Mouse (Mus musculus): Measurements from ENCODE around the gene C1d. TPM values are rescaled to one million over a fixed set of nuclear protein-coding genes. Genes with fewer than 3 reads are reported as not detected.
A peak's percentile ranks its signal among the peaks of the same experiment; 100 is the strongest.
"Not testable (repeated sequence)": the region's sequence is repeated elsewhere in the genome, so short reads cannot be mapped to it uniquely, and the experiment has no call there.

C1d gene
- polyA plus RNA-seq (2012; rRNA removed), result 7.3 and 14.9 TPM in 2 replicates

DNA sequence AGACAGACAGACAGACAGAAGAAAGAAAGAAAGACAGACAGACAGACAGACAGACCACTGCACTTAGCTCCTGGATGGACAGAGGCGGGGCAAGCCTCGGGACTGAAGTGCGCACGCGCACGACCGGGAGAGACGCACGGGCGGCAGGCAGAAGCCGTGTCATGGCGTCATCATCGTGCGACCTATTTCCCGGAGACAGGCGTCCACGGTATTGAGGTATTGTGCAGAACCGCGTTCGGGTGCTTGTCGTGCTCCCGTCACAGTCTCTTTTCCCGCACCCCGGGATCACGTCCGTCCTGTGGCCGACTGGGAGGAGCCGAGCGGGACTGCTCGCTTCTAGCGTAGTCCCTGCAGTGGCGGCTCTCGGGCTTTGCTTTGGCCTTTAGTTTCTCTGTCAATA is at the start of gene C1d:
Gene C1d (plus strand): TSS at position 137 of the 400 bp plus-strand sequence.
- WGBS, result 0% methylated on average over 33 of the region's 33 CpGs
- Histone ChIP-seq H3K4me1 (ENCODE audit: control insufficient read depth, insufficient read depth, low read length) (no peaks in the 10 kb centered on the region; the same call in 1 of the 2 replicates), H3K4me3 (replicated peaks; ENCODE audit: extremely low read depth, low read depth, low read length) (peak within 1 kb of the TSS; percentile 82)
- TF ChIP-seq CTCF (IDR thresholded peaks at IDR 0.05; ENCODE audit: insufficient read depth, low read length) (no peak), POLR2A (IDR thresholded peaks at IDR 0.05; ENCODE audit: borderline replicate concordance, extremely low read depth, low read depth, low read length) (peak; percentile 91; the same call in 1 of the 2 replicates)
- DNase-seq, result peak; percentile 92

DNA sequence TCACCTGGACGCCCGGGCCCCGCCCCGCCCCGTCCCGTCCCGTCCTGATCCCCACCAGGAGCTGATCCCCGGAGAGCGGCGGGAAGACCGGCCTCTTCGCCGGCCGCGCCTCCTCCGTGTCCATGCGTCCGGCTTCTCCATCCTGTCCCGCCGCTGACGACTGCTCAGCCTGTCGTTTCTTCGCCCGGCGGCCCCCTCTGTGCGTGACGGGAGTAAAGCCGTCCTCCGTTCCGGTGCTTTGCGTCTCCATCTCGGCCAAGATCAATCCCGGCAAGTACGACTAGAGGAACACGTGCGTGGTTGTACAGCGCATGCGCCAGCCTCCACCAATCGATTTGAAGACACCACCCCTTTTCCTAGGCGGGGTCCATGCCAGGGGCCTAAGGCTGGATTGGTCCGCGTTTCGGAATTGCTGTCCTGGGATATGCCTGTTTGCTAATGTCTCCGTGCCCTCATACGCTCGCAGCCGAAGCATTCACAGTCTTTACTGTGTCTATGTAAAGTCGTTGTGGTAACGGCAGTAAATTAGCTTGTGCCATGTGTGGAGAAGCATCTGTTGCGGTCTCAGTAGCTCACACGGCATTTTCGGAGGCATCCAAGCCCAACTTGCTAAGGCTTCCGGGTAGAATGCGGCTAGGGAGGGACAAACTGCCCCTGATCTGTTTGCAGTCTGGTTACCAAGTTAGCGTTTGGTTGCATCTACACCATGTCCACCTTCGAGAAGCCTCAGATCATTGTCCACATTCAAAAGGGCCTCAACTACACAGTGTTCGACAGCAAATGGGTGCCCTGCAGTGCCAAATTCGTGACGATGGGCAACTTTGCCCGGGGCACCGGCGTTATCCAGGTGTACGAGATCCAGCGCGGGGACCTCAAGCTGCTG is 45.9 kb upstream of the C1d start, which contains the start of gene Pno1:
Gene Pno1 (minus strand): TSS at position 311 of the 883 bp plus-strand sequence.
- TF ChIP-seq CTCF (IDR thresholded peaks at IDR 0.05; ENCODE audit: insufficient read depth, low read length) (no peak), POLR2A (IDR thresholded peaks at IDR 0.05; ENCODE audit: borderline replicate concordance, extremely low read depth, low read depth, low read length) (peak; percentile 56; the same call in 1 of the 2 replicates)
- under 1% methylated on average over 65 of the region's 65 CpGs for WGBS
- peaks cover 4% of the 10 kb centered on the region; the same call in 1 of the 2 replicates for H3K4me1 ChIP-seq (ENCODE audit: control insufficient read depth, insufficient read depth, low read length)
- peak; percentile 95 for DNase-seq
- peak within 1 kb of the TSS; percentile 80 for H3K4me3 ChIP-seq (replicated peaks; ENCODE audit: extremely low read depth, low read depth, low read length)

- Histone ChIP-seq H3K4me3 (replicated peaks; ENCODE audit: extremely low read depth, low read depth, low read length) (peak overlapping the region; percentile 63), H3K4me1 (ENCODE audit: control insufficient read depth, insufficient read depth, low read length) (peaks cover 4% of the 10 kb centered on the region; the same call in 1 of the 2 replicates)
- no peak for DNase-seq
- WGBS, result under 1% methylated on average over 10 of the region's 10 CpGs
- TF ChIP-seq CTCF (IDR thresholded peaks at IDR 0.05; ENCODE audit: insufficient read depth, low read length), result no peak
- TF ChIP-seq POLR2A (IDR thresholded peaks at IDR 0.05; ENCODE audit: borderline replicate concordance, extremely low read depth, low read depth, low read length), result no peak
Measured at GRCm38 (mm10) chr11:17212141-17212495, 45.3 kb upstream of the C1d start.

DNA sequence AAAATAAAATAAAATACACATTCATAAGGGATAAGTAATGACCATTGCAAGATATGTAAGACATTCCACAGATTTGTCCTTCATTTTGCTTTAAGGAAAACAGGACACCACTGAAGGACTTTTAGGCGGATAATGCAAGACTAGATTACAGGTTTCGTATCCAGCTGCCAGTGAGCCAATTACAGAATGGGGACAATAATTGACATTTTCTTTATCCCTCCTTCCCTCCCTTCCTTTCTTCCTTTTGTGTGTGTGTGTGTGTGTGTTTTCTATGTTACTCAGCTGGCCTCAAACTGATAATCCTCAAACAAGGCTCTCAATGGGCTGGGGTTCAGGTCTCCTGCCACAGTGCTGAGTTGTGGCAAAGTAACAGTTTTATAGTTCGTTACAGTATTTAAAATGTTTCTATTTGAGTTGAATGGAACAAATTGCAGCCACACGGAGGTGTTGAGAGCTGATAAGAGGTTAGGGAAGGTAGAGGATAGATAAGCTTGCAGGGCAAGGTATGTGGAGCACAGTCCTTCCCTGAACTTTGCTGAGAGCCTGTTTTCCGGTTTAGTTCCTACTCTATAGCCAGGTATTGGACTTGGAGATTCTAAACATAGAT is 44.4 kb upstream of the C1d start:
- no peak for TF ChIP-seq CTCF (IDR thresholded peaks at IDR 0.05; ENCODE audit: insufficient read depth, low read length)
- 60% methylated on average over 5 of the region's 5 CpGs for WGBS

DNA sequence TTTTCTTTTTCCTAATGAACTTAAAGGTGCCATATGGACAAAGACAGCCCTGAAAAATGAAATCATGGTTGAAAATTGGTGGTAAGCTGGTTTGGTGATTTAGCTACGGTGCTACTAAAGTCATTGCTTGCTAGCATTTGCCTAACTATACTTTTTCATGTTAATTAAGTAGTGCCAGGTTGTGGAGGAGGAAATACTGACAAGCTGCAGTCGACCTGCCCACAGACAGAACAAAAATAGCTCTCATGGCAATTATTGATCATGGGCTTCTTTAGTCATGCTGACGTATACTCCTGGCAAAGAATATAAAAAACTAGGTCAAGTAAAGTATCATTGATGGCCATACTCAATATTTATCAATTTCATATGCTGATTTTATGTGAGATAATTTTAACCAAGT is 41.9 kb upstream of the C1d start:
- TF ChIP-seq CTCF (IDR thresholded peaks at IDR 0.05; ENCODE audit: insufficient read depth, low read length), result no peak
- no peak for TF ChIP-seq POLR2A (IDR thresholded peaks at IDR 0.05; ENCODE audit: borderline replicate concordance, extremely low read depth, low read depth, low read length)
- peaks cover 4% of the 10 kb centered on the region; the same call in 1 of the 2 replicates for H3K4me1 ChIP-seq (ENCODE audit: control insufficient read depth, insufficient read depth, low read length)
- no peak for DNase-seq
- H3K4me3 ChIP-seq (replicated peaks; ENCODE audit: extremely low read depth, low read depth, low read length), result no peak overlapping the region
- WGBS, result 79% methylated on average over 3 of the region's 3 CpGs

More for the DNA sequence above, 44.4 kb upstream of the C1d start:
- DNase-seq, result no peak
- no peak overlapping the region for H3K4me3 ChIP-seq (replicated peaks; ENCODE audit: extremely low read depth, low read depth, low read length)
- peaks cover 4% of the 10 kb centered on the region; the same call in 1 of the 2 replicates for H3K4me1 ChIP-seq (ENCODE audit: control insufficient read depth, insufficient read depth, low read length)

GRCm38 (mm10) chr11:17221126-17221525 is 36.3 kb upstream of the C1d start:
- H3K4me3 ChIP-seq (replicated peaks; ENCODE audit: extremely low read depth, low read depth, low read length), result no peak overlapping the region
- no peak for DNase-seq
- 97% methylated on average over 8 of the region's 8 CpGs for WGBS
- no peaks in the 10 kb centered on the region for H3K4me1 ChIP-seq (ENCODE audit: control insufficient read depth, insufficient read depth, low read length)
- TF ChIP-seq POLR2A (IDR thresholded peaks at IDR 0.05; ENCODE audit: borderline replicate concordance, extremely low read depth, low read depth, low read length) (no peak), CTCF (IDR thresholded peaks at IDR 0.05; ENCODE audit: insufficient read depth, low read length) (no peak)

DNA sequence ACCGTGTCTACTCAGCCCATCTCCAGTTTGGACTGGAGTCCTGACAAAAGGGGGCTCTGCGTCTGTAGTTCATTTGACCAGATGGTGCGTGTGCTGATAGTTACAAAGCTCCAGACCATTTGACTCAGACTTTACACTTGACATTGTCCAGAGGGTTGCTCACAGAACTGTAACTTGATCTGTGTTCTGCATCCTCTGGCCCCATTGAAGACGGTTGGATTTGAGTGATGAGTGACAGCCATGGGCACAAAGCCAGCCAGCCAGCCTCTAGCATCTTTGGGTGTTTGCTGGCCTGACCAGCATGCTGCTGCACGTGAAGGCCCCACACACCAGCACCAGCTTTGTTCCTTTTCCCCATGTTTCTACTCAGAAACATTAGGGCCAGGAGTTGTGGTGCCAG is 24.6 kb upstream of the C1d start:
- DNase-seq, result no peak
- Histone ChIP-seq H3K4me1 (ENCODE audit: control insufficient read depth, insufficient read depth, low read length) (no peaks in the 10 kb centered on the region), H3K4me3 (replicated peaks; ENCODE audit: extremely low read depth, low read depth, low read length) (no peak overlapping the region)
- WGBS, result 77% methylated on average over 5 of the region's 5 CpGs
- TF ChIP-seq CTCF (IDR thresholded peaks at IDR 0.05; ENCODE audit: insufficient read depth, low read length), result no peak
- no peak for TF ChIP-seq POLR2A (IDR thresholded peaks at IDR 0.05; ENCODE audit: borderline replicate concordance, extremely low read depth, low read depth, low read length)

GRCm38 (mm10) chr11:17236449-17237037 is 20.8 kb upstream of the C1d start:
- Histone ChIP-seq H3K4me3 (replicated peaks; ENCODE audit: extremely low read depth, low read depth, low read length) (no peak overlapping the region), H3K4me1 (ENCODE audit: control insufficient read depth, insufficient read depth, low read length) (no peaks in the 10 kb centered on the region)
- WGBS, result 49% methylated on average over 5 of the region's 5 CpGs
- TF ChIP-seq CTCF (IDR thresholded peaks at IDR 0.05; ENCODE audit: insufficient read depth, low read length) (no peak), POLR2A (IDR thresholded peaks at IDR 0.05; ENCODE audit: borderline replicate concordance, extremely low read depth, low read depth, low read length) (no peak)
- DNase-seq, result no peak

DNA sequence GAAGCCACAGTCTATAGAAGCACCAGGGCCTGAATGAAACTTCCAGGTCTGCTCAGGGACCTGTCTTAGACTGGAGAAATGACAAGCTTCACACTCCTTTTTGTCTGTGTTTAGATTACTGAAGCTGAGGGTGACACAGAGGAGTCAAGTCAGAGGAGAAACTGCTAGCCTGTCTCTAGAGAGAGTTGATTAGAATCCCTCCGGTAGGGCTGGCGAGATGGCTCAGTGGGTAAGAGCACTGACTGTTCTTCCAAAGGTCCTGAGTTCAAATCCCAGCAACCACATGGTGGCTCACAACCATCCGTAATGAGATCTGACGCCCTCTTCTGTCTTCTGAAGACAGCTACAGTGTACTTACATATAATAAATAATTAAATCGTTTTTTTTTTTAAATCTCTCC is 18.8 kb upstream of the C1d start:
- not testable (repeated sequence) for H3K4me3 ChIP-seq (replicated peaks; ENCODE audit: extremely low read depth, low read depth, low read length); H3K4me1 ChIP-seq (ENCODE audit: control insufficient read depth, insufficient read depth, low read length); DNase-seq
- WGBS, result 86% methylated on average over 5 of the region's 5 CpGs
